Mouse (Mus musculus) induced T-regulatory cell, adult 2 months (primary cell): ENCODE results near the gene Adcy2.

ENCODE experiments used
- DNase-seq: peaks from one replicate; pipeline ENCODE4 v3.0.0-alpha.2; 2012; ENCODE audit warnings: low read depth

Gene Adcy2

GRCm38 (mm10) chr13:68826461-68826860 is 172.9 kb downstream of the Adcy2 start:
- no peak for DNase-seq

- no peak for DNase-seq
Observed at GRCm38 (mm10) chr13:68820858-68821579, 178.3 kb downstream of the Adcy2 start.

- no peak for DNase-seq
Observed at GRCm38 (mm10) chr13:68815704-68816477, 183.4 kb downstream of the Adcy2 start.

GRCm38 (mm10) chr13:68811185-68811584 is 188.2 kb downstream of the Adcy2 start:
- DNase-seq: no peak

- DNase-seq: no peak
Observed at GRCm38 (mm10) chr13:68799777-68800176, 199.6 kb downstream of the Adcy2 start.

GRCm38 (mm10) chr13:68793286-68793685 is 206.1 kb downstream of the Adcy2 start:
- no peak for DNase-seq

GRCm38 (mm10) chr13:68787286-68788061 is 211.9 kb downstream of the Adcy2 start:
- DNase-seq: no peak

GRCm38 (mm10) chr13:68783096-68783495 is 216.2 kb downstream of the Adcy2 start:
- DNase-seq: no peak

GRCm38 (mm10) chr13:68778011-68778672 is 221.2 kb downstream of the Adcy2 start:
- DNase-seq: no peak

- DNase-seq: no peak
Observed at GRCm38 (mm10) chr13:68773599-68774211, 225.6 kb downstream of the Adcy2 start.

- no peak for DNase-seq
Observed at GRCm38 (mm10) chr13:68768588-68768987, 230.8 kb downstream of the Adcy2 start.

- DNase-seq: no peak
Observed at GRCm38 (mm10) chr13:68765896-68766578, 233.3 kb downstream of the Adcy2 start.

GRCm38 (mm10) chr13:68764614-68765013 is 234.7 kb downstream of the Adcy2 start:
- no peak for DNase-seq

GRCm38 (mm10) chr13:68749801-68750200 is 249.5 kb downstream of the Adcy2 start:
- DNase-seq: no peak

- no peak for DNase-seq
Observed at GRCm38 (mm10) chr13:68749370-68749769, 250.0 kb downstream of the Adcy2 start.

- no peak for DNase-seq
Observed at GRCm38 (mm10) chr13:68745426-68745825, 253.9 kb downstream of the Adcy2 start.

- no peak for DNase-seq
Observed at GRCm38 (mm10) chr13:68712661-68713060, 286.7 kb downstream of the Adcy2 start.

- DNase-seq: no peak
Observed at GRCm38 (mm10) chr13:68707296-68707747, 292.0 kb downstream of the Adcy2 start.

GRCm38 (mm10) chr13:68684919-68685318 is 314.4 kb downstream of the Adcy2 start:
- DNase-seq: no peak

GRCm38 (mm10) chr13:68680429-68680828 is 318.9 kb downstream of the Adcy2 start:
- no peak for DNase-seq

GRCm38 (mm10) chr13:68642786-68643185 is 356.6 kb downstream of the Adcy2 start:
- no peak for DNase-seq
